Mouse (Mus musculus) lung, embryonic 15.5 days (tissue): ENCODE results near the gene Mthfd1l. TPM values are rescaled to one million over a fixed set of nuclear protein-coding genes. Genes with fewer than 3 reads are reported as not detected.

ENCODE experiments used
- ATAC-seq: fragments of 200-750 bp; cut with Nextera tagmentation; 2 replicates; pipeline ENCODE4 v1.8.0; 2017; ENCODE audit warnings: moderate number of reproducible peaks, borderline replicate concordance; ENCODE audit not compliant: low FRiP score, low TSS enrichment; ENCODE audit errors: extremely low read depth
- H3K27ac ChIP-seq: fragments of 300-500 bp; sonication (generic); 2 replicates; pipeline ENCODE4 v1.5.1; 2015; ENCODE audit warnings: moderate library complexity, mild to moderate bottlenecking, inconsistent platforms
- H3K27me3 ChIP-seq: fragments of 300-500 bp; sonication (generic); 2 replicates; pipeline ENCODE4 v1.6.1; 2015; ENCODE audit warnings: inconsistent platforms
- H3K36me3 ChIP-seq: fragments of 300-500 bp; sonication (generic); 2 replicates; pipeline ENCODE4 v1.6.1; 2015; ENCODE audit warnings: inconsistent platforms
- H3K4me1 ChIP-seq: fragments of 300-500 bp; sonication (generic); 2 replicates; pipeline ENCODE4 v1.6.1; 2015; ENCODE audit warnings: inconsistent platforms
- H3K4me2 ChIP-seq: fragments of 300-500 bp; sonication (generic); 2 replicates; pipeline ENCODE4 v1.6.1; 2015; ENCODE audit warnings: inconsistent platforms, mild to moderate bottlenecking, moderate library complexity
- H3K4me3 ChIP-seq: fragments of 300-500 bp; sonication (generic); 2 replicates; pipeline ENCODE4 v1.5.1; 2015; ENCODE audit warnings: mild to moderate bottlenecking, inconsistent platforms
- H3K9ac ChIP-seq: fragments of 300-500 bp; sonication (generic); 2 replicates; pipeline ENCODE4 v1.6.1; 2015; ENCODE audit warnings: inconsistent platforms
- H3K9me3 ChIP-seq: fragments of 300-500 bp; sonication (generic); 2 replicates; pipeline ENCODE4 v1.6.1; 2016; ENCODE audit warnings: inconsistent platforms
- WGBS: fragments of 180-500 bp; shearing (Covaris S2); methylation state at CpG from one replicate; pipeline ENCODE4 v1.1.7; 2015; 5-methylcytosine and 5-hydroxymethylcytosine counted together
- polyA plus RNA-seq: library from polyadenylated mRNA; unstranded; fragments of >200 nt; fragmentation: Nextera tagmentation; extraction: Ambion mirVana; gene quantifications from 2 replicates; pipeline ENCODE4 v1.2.1, GENCODE M21; 2015

The Mthfd1l gene
- polyA plus RNA-seq, 1 experiment from 2014 or later, result 16.1 TPM

GRCm38 (mm10) chr10:3947346-3947745 lies 25.6 kb upstream of the Mthfd1l start:
- 91% methylated on average over 7 of the region's 7 CpGs for WGBS
- ATAC-seq, result no peak

GRCm38 (mm10) chr10:3949306-3949705 lies 23.6 kb upstream of the Mthfd1l start:
- no peaks in the 10 kb centered on the region for H3K27me3 ChIP-seq
- H3K4me1 ChIP-seq, result no peaks in the 10 kb centered on the region
- no peak overlapping the region for H3K4me2 ChIP-seq
- ATAC-seq, result no peak
- H3K9ac ChIP-seq, result no peak overlapping the region
- H3K27ac ChIP-seq, result no peak overlapping the region
- H3K4me3 ChIP-seq, result no peak overlapping the region
- H3K36me3 ChIP-seq, result no peaks in the 10 kb centered on the region
- 85% methylated on average over 6 of the region's 6 CpGs for WGBS
- no peaks in the 10 kb centered on the region for H3K9me3 ChIP-seq

More at GRCm38 (mm10) chr10:3947346-3947745, 25.6 kb upstream of the Mthfd1l start:
- Histone ChIP-seq H3K27ac (no peak overlapping the region), H3K4me3 (no peak overlapping the region), H3K4me1 (0 out of 2 replicates have a peak, but pooled peaks cover 2% of the 10 kb centered on the region), H3K36me3 (no peaks in the 10 kb centered on the region), H3K9ac (no peak overlapping the region), H3K27me3 (no peaks in the 10 kb centered on the region), H3K4me2 (no peak overlapping the region), H3K9me3 (no peaks in the 10 kb centered on the region)

- Histone ChIP-seq H3K27me3 (no peaks in the 10 kb centered on the region), H3K4me3 (no peak overlapping the region), H3K36me3 (peaks cover 16% of the 10 kb centered on the region; the same call in 1 of the 2 replicates), H3K27ac (no peak overlapping the region), H3K4me2 (no peak overlapping the region), H3K9me3 (no peaks in the 10 kb centered on the region), H3K9ac (no peak overlapping the region), H3K4me1 (no peaks in the 10 kb centered on the region)
- ATAC-seq, result no peak
- 75% methylated on average over 22 of the region's 22 CpGs for WGBS
These were observed 16.4 kb upstream of the Mthfd1l start for GRCm38 (mm10) chr10:3956471-3956870.

GRCm38 (mm10) chr10:3958591-3958990 lies 14.3 kb upstream of the Mthfd1l start:
- ATAC-seq, result no peak
- Histone ChIP-seq H3K4me3 (no peak overlapping the region), H3K4me2 (no peak overlapping the region), H3K9ac (no peak overlapping the region), H3K36me3 (peaks cover 16% of the 10 kb centered on the region; the same call in 1 of the 2 replicates), H3K27ac (no peak overlapping the region), H3K27me3 (no peaks in the 10 kb centered on the region), H3K9me3 (no peaks in the 10 kb centered on the region), H3K4me1 (no peaks in the 10 kb centered on the region)
- 75% methylated on average over 5 of the region's 5 CpGs for WGBS

- WGBS, result 38% methylated on average over 3 of the region's 3 CpGs
- ATAC-seq, result no peak
- no peaks in the 10 kb centered on the region for H3K9me3 ChIP-seq
- H3K27me3 ChIP-seq, result no peaks in the 10 kb centered on the region
- no peak overlapping the region for H3K9ac ChIP-seq
- H3K4me2 ChIP-seq, result no peak overlapping the region
- no peak overlapping the region for H3K4me3 ChIP-seq
- H3K27ac ChIP-seq, result no peak overlapping the region
- H3K4me1 ChIP-seq, result peaks cover 7% of the 10 kb centered on the region
- peaks cover 7% of the 10 kb centered on the region; the same call in 1 of the 2 replicates for H3K36me3 ChIP-seq
These were observed 3.9 kb upstream of the Mthfd1l start for GRCm38 (mm10) chr10:3969026-3969425.

- H3K9ac ChIP-seq, result no peak overlapping the region
- WGBS, result 83% methylated on average over 9 of the region's 9 CpGs
These were observed 681 bp upstream of the Mthfd1l start for GRCm38 (mm10) chr10:3972237-3972636.

DNA sequence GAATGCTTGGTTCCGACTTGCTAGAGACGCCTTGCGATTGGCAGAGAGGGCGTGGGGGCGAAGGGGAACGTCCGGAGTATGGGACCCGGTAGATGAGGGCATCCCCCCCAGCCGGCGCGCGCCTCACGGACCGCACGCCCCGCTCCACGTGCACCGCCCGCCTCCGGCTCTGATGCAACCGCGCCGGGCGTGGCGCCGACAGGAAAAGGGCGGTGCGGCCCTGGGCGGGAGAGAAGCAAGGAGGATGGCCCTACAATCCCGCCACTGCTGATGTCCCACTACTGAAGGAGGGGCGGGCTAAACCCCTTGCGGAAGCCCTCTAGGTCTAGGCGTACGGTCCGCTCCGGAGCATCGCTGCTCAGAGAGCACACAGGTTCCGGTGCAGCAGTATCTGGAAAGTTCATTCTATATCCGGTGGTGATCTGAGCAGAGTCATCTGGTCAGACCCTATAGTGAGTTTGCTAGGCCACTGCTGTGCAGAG lies 712 bp downstream of the Mthfd1l start:
- H3K27ac ChIP-seq, result peak overlapping the region; percentile 97
- H3K27me3 ChIP-seq, result no peaks in the 10 kb centered on the region
- H3K4me2 ChIP-seq, result peak overlapping the region; percentile 93
- no peaks in the 10 kb centered on the region for H3K36me3 ChIP-seq
- H3K4me3 ChIP-seq, result peak overlapping the region; percentile 69
- no peaks in the 10 kb centered on the region for H3K9me3 ChIP-seq
- H3K9ac ChIP-seq, result peak overlapping the region; percentile 69
- peak; percentile 94 for ATAC-seq
- peaks cover 31% of the 10 kb centered on the region for H3K4me1 ChIP-seq
- 0% methylated on average over 37 of the region's 39 CpGs for WGBS

More at GRCm38 (mm10) chr10:3972237-3972636, 681 bp upstream of the Mthfd1l start:
- Histone ChIP-seq H3K4me3 (peak overlapping the region; percentile 69; the same call in 1 of the 2 replicates), H3K36me3 (no peaks in the 10 kb centered on the region), H3K9me3 (no peaks in the 10 kb centered on the region), H3K4me2 (peak overlapping the region; percentile 93; the same call in 1 of the 2 replicates), H3K27me3 (no peaks in the 10 kb centered on the region), H3K4me1 (peaks cover 25% of the 10 kb centered on the region), H3K27ac (no peak overlapping the region)
- ATAC-seq, result no peak

GRCm38 (mm10) chr10:3974380-3974779 lies 1.5 kb downstream of the Mthfd1l start:
- peaks cover 32% of the 10 kb centered on the region for H3K4me1 ChIP-seq
- ATAC-seq, result no peak
- H3K4me2 ChIP-seq, result peak overlapping the region; percentile 93
- no peaks in the 10 kb centered on the region for H3K9me3 ChIP-seq
- H3K36me3 ChIP-seq, result peaks cover 5% of the 10 kb centered on the region; the same call in 1 of the 2 replicates
- WGBS, result 69% methylated on average over 3 of the region's 3 CpGs
- 0 out of 2 replicates have a peak overlapping the region, but pooled peaks have one; percentile 69 for H3K4me3 ChIP-seq
- H3K27me3 ChIP-seq, result no peaks in the 10 kb centered on the region
- no peak overlapping the region for H3K27ac ChIP-seq
- H3K9ac ChIP-seq, result no peak overlapping the region

GRCm38 (mm10) chr10:3975898-3976622 lies 3.1 kb downstream of the Mthfd1l start:
- H3K27ac ChIP-seq, result no peak overlapping the region; the same call in 1 of the 2 replicates
- no peak overlapping the region for H3K9ac ChIP-seq
- whole genome bisulfite sequencing, result 35% methylated on average over 6 of the region's 6 CpGs
- no peak for ATAC-seq
- no peaks in the 10 kb centered on the region for H3K27me3 ChIP-seq
- H3K36me3 ChIP-seq, result peaks cover 20% of the 10 kb centered on the region
- H3K4me1 ChIP-seq, result peaks cover 32% of the 10 kb centered on the region
- no peak overlapping the region for H3K4me3 ChIP-seq
- H3K4me2 ChIP-seq, result no peak overlapping the region
- no peaks in the 10 kb centered on the region for H3K9me3 ChIP-seq

DNA sequence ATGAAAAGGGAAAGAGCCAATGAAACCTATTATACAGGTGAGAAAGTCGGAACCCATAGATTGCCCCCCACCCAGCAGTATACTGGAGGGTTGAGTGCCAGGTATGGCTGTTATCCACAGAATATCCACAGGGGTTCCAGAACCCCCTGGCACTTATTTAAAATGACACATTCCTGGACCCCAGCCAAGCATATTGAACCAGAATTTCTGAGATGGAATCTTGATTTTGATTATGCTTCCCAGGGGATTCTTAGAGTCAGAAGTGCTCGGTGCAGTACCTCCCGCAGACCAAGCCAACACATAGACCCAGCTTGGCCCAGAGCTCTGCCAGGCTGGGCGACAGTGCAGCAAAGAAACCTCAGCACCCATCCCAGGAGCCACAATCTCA lies 3.7 kb downstream of the Mthfd1l start:
- no peak for ATAC-seq
- no peak overlapping the region for H3K27ac ChIP-seq
- peaks cover 20% of the 10 kb centered on the region for H3K36me3 ChIP-seq
- H3K27me3 ChIP-seq, result no peaks in the 10 kb centered on the region
- no peaks in the 10 kb centered on the region for H3K9me3 ChIP-seq
- no peak overlapping the region for H3K4me2 ChIP-seq
- no peak overlapping the region for H3K9ac ChIP-seq
- H3K4me1 ChIP-seq, result peaks cover 32% of the 10 kb centered on the region
- 67% methylated on average over 4 of the region's 4 CpGs for WGBS
- no peak overlapping the region for H3K4me3 ChIP-seq

DNA sequence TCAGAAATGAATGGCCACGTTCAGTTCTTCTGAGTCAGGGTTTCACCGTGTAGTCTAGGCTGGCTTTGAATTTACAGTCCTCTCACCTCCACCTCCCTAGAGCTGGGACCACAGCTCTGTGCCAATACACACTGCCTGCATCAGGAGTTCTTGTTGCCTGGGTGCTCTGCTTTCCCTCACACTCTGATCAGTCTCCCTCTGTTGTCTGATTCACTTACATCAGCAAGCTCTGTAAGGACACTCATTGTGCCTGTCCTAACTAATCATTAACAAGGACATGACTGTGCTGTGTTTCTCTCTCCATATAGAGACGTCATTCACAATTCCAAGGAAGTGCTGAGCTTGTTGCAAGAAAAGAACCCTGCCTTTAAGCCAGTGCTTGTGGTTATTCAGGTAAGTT lies 5.4 kb downstream of the Mthfd1l start:
- H3K27me3 ChIP-seq, result no peaks in the 10 kb centered on the region
- H3K27ac ChIP-seq, result no peak overlapping the region
- no peak for ATAC-seq
- no peak overlapping the region for H3K4me2 ChIP-seq
- no peak overlapping the region for H3K4me3 ChIP-seq
- 59% methylated on average over 3 of the region's 3 CpGs for WGBS
- H3K9me3 ChIP-seq, result no peaks in the 10 kb centered on the region
- H3K4me1 ChIP-seq, result peaks cover 25% of the 10 kb centered on the region
- peaks cover 23% of the 10 kb centered on the region for H3K36me3 ChIP-seq
- H3K9ac ChIP-seq, result no peak overlapping the region

DNA sequence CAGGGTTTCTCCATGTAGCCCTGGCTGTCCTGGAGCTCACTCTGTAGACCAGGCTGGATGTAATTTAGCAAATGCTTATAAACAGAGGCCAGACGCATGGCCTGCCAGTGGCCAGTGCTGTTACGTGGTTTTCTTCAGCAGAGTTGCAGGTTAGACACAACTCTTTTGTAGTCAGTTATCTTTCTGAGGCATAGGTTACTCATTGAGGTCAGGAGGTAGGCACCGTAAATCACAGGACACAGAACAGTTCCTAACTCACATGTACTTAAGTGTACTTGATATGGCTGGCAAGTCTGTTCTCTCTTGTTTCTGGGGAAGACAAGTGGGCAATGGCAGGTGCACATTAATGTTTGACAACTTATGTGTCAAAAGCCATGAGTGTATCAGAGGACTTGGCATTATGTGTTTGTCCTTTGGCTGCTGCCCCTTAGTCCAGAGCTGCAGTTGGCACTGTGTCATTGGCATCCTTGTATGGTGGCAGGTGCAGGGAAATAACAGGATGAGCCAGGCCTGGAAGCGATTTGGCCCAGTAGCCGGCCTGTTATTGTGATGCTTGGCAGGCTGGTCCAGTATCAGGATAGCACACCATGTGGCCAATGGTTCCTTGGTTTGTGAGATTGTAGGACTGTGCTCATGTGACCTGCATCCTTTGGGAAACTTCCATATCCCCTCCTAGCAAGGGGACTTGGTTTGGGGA lies 6.0 kb downstream of the Mthfd1l start:
- Histone ChIP-seq H3K9me3 (no peaks in the 10 kb centered on the region), H3K36me3 (peaks cover 23% of the 10 kb centered on the region), H3K9ac (no peak overlapping the region), H3K4me1 (peaks cover 25% of the 10 kb centered on the region), H3K4me3 (no peak overlapping the region), H3K27ac (no peak overlapping the region), H3K27me3 (no peaks in the 10 kb centered on the region), H3K4me2 (no peak overlapping the region)
- WGBS, result 81% methylated on average over 5 of the region's 5 CpGs
- ATAC-seq, result no peak
